Mouse (Mus musculus): Measurements from ENCODE around the gene Prcd. TPM values are rescaled to one million over a fixed set of nuclear protein-coding genes. Genes with fewer than 3 reads are reported as not detected.
A peak's percentile ranks its signal among the peaks of the same experiment; 100 is the strongest.

The Prcd gene
- total RNA-seq, 2 experiments from 2014 or later: 5.6 to 5.7 TPM

GRCm38 (mm10) chr11:116696426-116696825, 43.1 kb downstream of the Prcd start:
- no peak overlapping the region for H3K4me3 ChIP-seq
- no peak overlapping the region for H3K27ac ChIP-seq
- no peak for TF ChIP-seq CTCF (conservative IDR thresholded peaks at IDR 0.05)
- no peak for DNase-seq (ENCODE audit: low spot score in 2 of 2)

GRCm38 (mm10) chr11:116697521-116697920, 44.2 kb downstream of the Prcd start:
- no peak for DNase-seq (ENCODE audit: low spot score in 2 of 2)
- no peak for TF ChIP-seq CTCF (conservative IDR thresholded peaks at IDR 0.05)
- Histone ChIP-seq H3K4me3 (no peak overlapping the region), H3K27ac (no peak overlapping the region)

GRCm38 (mm10) chr11:116701377-116701841, 48.1 kb downstream of the Prcd start:
- Histone ChIP-seq H3K4me3 (no peak overlapping the region), H3K27ac (no peak overlapping the region)
- no peak for DNase-seq (ENCODE audit: low spot score in 2 of 2)
- TF ChIP-seq CTCF (conservative IDR thresholded peaks at IDR 0.05): no peak

DNA sequence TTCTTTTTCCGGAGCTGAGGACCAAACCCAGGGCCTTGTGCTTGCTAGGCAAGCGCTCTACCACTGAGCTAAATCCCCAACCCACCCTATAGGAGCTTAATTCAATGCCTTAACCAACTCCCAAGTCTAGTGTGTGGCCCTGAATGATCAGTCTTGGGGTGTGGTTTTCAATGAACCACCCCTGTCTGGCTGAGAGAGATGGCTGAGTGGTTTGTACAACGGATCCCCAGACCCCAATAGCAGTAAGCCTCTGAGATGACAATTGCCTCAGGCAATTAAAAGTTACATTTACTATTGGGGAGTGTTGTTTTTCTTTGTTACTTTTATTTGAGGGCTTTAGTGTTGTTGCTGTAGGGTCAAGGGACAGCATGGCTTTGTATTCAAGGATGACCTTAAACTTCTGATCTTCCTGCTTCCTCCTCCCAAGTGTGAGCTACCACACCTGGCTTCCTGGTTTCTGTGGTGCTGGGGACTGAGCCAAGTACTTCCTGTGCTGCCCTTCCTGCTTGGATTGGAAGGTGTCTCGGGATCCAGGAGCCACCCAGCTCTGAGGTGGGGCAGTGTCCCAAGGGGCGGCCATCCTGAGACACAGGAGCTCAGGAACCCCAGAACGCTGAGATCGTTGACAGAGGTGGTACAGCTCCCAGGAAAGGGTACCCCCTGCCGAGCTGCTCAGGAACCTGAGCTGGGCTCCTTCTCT, 51.2 kb downstream of the Prcd start:
- DNase-seq (ENCODE audit: low spot score in 2 of 2): no peak
- peak overlapping the region; percentile 53; the same call in 1 of the 2 replicates for H3K27ac ChIP-seq
- no peak for TF ChIP-seq CTCF (conservative IDR thresholded peaks at IDR 0.05)
- no peak overlapping the region for H3K4me3 ChIP-seq

DNA sequence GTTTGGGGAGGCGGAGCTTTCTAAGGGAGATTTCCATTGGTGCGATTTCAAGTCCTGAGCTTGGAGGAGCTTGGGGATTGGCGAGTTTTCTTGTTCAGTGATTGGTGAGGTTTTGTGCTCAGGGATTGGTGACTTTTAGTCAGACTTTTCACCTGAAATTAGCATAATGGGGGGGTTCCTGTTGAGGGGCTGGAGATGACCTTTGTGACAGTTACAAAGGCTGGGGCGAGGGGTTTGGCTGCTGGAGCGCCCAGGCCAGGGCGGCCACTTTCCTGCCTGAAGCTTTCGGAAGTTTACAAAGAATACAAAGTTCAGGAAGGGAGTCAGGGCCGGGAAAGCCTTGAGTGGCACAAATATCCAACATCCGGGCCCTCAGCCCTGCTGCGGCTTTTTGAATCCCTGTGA, 51.9 kb downstream of the Prcd start:
- no peak for DNase-seq (ENCODE audit: low spot score in 2 of 2)
- Histone ChIP-seq H3K27ac (peak overlapping the region; percentile 53; the same call in 1 of the 2 replicates), H3K4me3 (no peak overlapping the region)
- no peak for TF ChIP-seq CTCF (conservative IDR thresholded peaks at IDR 0.05)

DNA sequence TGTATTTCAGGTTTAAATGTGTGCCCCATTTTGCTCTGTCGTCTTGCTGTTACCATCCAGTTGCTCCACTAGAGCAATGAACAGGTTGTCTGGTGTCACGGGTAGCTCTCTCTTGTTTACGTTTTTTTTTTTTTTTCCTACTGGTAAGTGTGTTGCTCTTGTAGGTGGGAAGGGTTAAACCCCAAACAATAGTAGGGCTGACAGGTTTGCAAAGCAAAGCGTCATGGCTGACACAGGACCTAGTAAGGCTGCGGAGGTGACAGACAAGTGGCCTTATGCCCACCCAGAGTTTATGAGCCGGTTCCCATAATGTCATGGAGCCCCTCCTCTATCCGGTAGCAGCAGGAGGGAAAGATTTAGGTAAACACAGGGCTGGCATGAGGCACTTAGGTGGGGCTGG, 53.0 kb downstream of the Prcd start:
- TF ChIP-seq CTCF (conservative IDR thresholded peaks at IDR 0.05): no peak
- DNase-seq (ENCODE audit: low spot score in 2 of 2): no peak
- H3K4me3 ChIP-seq: no peak overlapping the region
- peak overlapping the region; percentile 12; the same call in 1 of the 2 replicates for H3K27ac ChIP-seq

GRCm38 (mm10) chr11:116710171-116710570, 56.8 kb downstream of the Prcd start:
- Histone ChIP-seq H3K4me3 (no peak overlapping the region), H3K27ac (no peak overlapping the region)
- no peak for DNase-seq (ENCODE audit: low spot score in 2 of 2)
- no peak for TF ChIP-seq CTCF (conservative IDR thresholded peaks at IDR 0.05)

- TF ChIP-seq CTCF (conservative IDR thresholded peaks at IDR 0.05): no peak
- DNase-seq (ENCODE audit: low spot score in 2 of 2): no peak
- Histone ChIP-seq H3K4me3 (no peak overlapping the region), H3K27ac (no peak overlapping the region)
Measured at GRCm38 (mm10) chr11:116710793-116711192, 57.5 kb downstream of the Prcd start.

DNA sequence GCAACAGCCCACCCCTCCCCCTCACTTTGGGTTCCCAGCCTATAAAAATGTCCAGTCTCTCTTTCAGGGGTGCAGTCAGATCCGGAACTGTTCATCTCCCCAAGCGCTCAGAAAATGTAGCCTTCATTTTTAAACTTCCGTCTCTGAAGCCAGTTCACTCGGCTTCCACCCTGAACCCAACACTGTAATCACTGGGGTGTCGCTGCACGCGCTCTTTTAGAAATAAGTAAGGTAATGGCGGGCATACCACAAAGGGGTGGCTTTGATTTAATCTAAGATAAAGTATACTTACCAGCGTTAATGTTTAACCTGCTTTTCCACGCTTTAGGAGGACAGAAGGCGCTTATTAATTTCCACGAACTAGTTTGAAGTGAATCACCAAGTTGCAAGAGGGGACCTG, 60.7 kb downstream of the Prcd start:
- H3K4me3 ChIP-seq: no peak overlapping the region
- no peak for DNase-seq (ENCODE audit: low spot score in 2 of 2)
- no peak overlapping the region for H3K27ac ChIP-seq
- TF ChIP-seq CTCF (conservative IDR thresholded peaks at IDR 0.05): no peak

Other genes starting within 250 kb of the Prcd start
- 100 to 1,000 TPM; 227 to 236 TPM for gene Rnf157, start 240.5 kb upstream of the Prcd start, total RNA-seq (2021)
- gene Ubald2, start 219.4 kb upstream of the Prcd start, total RNA-seq (2021): 10 to 100 TPM; 32.5 to 41.9 TPM
- under 1 TPM in 1 of 2 experiments, not detected in 1; 0.17 TPM for gene Qrich2, start 187.3 kb upstream of the Prcd start, total RNA-seq (2021)
- 10 to 100 TPM; 84.2 to 98.5 TPM for gene Prpsap1, start 159.3 kb upstream of the Prcd start, total RNA-seq (2021)
- gene Sphk1, start 122.6 kb upstream of the Prcd start, total RNA-seq (2021): 1 to 10 TPM; 1.6 to 1.9 TPM
- 100 to 1,000 TPM in 1 of 2 experiments, 10 to 100 TPM in 1; 93.7 to 101 TPM for gene Ube2o, start 72.1 kb upstream of the Prcd start, total RNA-seq (2021)
- gene Aanat, start 67.1 kb upstream of the Prcd start, total RNA-seq (2021): 1 to 10 TPM in 1 of 2 experiments, under 1 TPM in 1; 0.27 to 1.2 TPM
- 1 to 10 TPM; 1.4 to 1.6 TPM for gene Rhbdf2, start 26.5 kb upstream of the Prcd start, total RNA-seq (2021)
- gene Cygb, start 779 bp downstream of the Prcd start, total RNA-seq (2021): 10 to 100 TPM; 71.9 to 73.5 TPM
- gene St6galnac1, start 122.0 kb downstream of the Prcd start, total RNA-seq (2021): not detected
- gene Mxra7, start 174.5 kb downstream of the Prcd start, total RNA-seq (2021): 10 to 100 TPM; 20.0 to 23.4 TPM
- gene Mettl23, start 189.7 kb downstream of the Prcd start, total RNA-seq (2021): 10 to 100 TPM; 23.0 to 26.8 TPM
- gene Jmjd6, start 189.9 kb downstream of the Prcd start, total RNA-seq (2021): 10 to 100 TPM; 26.2 to 32.2 TPM
- 10 to 100 TPM; 41.0 to 41.6 TPM for gene Mfsd11, start 198.9 kb downstream of the Prcd start, total RNA-seq (2021)
- gene Srsf2, start 199.6 kb downstream of the Prcd start, total RNA-seq (2021): 100 to 1,000 TPM; 163 to 180 TPM

Measured in layer of hippocampus, adult 2 months (tissue).